Mouse (Mus musculus) layer of hippocampus, adult 11-12 months (tissue): ENCODE data around the gene Adamtsl4.
"Not testable (repeated sequence)": the region's sequence is repeated elsewhere in the genome, so short reads cannot be mapped to it uniquely, and the experiment has no call there.

Experiments
- DNase-seq: peaks from one replicate; pipeline ENCODE4 v3.0.0; 2022; ENCODE audit warnings: low spot score

Gene Adamtsl4

GRCm38 (mm10) chr3:95700233-95700681 is 12.5 kb upstream of the Adamtsl4 start:
- no peak for DNase-seq

GRCm38 (mm10) chr3:95698286-95698685 is 10.6 kb upstream of the Adamtsl4 start:
- DNase-seq, result no peak

GRCm38 (mm10) chr3:95696360-95696759 is 8.6 kb upstream of the Adamtsl4 start:
- no peak for DNase-seq

GRCm38 (mm10) chr3:95695796-95696195 is 8.1 kb upstream of the Adamtsl4 start:
- no peak for DNase-seq

GRCm38 (mm10) chr3:95694808-95695703 is 7.3 kb upstream of the Adamtsl4 start:
- DNase-seq, result no peak

GRCm38 (mm10) chr3:95693821-95694807 is 6.4 kb upstream of the Adamtsl4 start:
- DNase-seq, result no peak

- no peak for DNase-seq
These were observed 5.0 kb upstream of the Adamtsl4 start for GRCm38 (mm10) chr3:95692677-95693076.

- not testable (repeated sequence) for DNase-seq
These were observed 2.8 kb upstream of the Adamtsl4 start for GRCm38 (mm10) chr3:95690552-95690951.

GRCm38 (mm10) chr3:95689940-95690339 is 2.2 kb upstream of the Adamtsl4 start:
- DNase-seq, result no peak

- DNase-seq, result no peak
These were observed 1.6 kb upstream of the Adamtsl4 start for GRCm38 (mm10) chr3:95689171-95689915.

- DNase-seq, result no peak
These were observed 571 bp downstream of the Adamtsl4 start for GRCm38 (mm10) chr3:95687168-95687523.

GRCm38 (mm10) chr3:95686492-95687167 is 1.1 kb downstream of the Adamtsl4 start:
- DNase-seq, result no peak

GRCm38 (mm10) chr3:95685701-95686100 is 2.0 kb downstream of the Adamtsl4 start:
- DNase-seq, result no peak

- DNase-seq, result no peak
These were observed 2.4 kb downstream of the Adamtsl4 start for GRCm38 (mm10) chr3:95685301-95685700.

GRCm38 (mm10) chr3:95684846-95685245 is 2.9 kb downstream of the Adamtsl4 start:
- no peak for DNase-seq

GRCm38 (mm10) chr3:95682878-95683277 is 4.8 kb downstream of the Adamtsl4 start:
- DNase-seq, result no peak

GRCm38 (mm10) chr3:95681365-95681764 is 6.4 kb downstream of the Adamtsl4 start:
- no peak for DNase-seq

GRCm38 (mm10) chr3:95680673-95681072 is 7.0 kb downstream of the Adamtsl4 start:
- DNase-seq, result no peak

- no peak for DNase-seq
These were observed 8.2 kb downstream of the Adamtsl4 start for GRCm38 (mm10) chr3:95679551-95679950.

- no peak for DNase-seq
These were observed 10.2 kb downstream of the Adamtsl4 start for GRCm38 (mm10) chr3:95677420-95678090.
